Mouse (Mus musculus) C2C12 (cell line): ENCODE measurements around the gene Cfap61. TPM values are rescaled to one million over a fixed set of nuclear protein-coding genes. Genes with fewer than 3 reads are reported as not detected.

Source experiments
- H3K27me3 ChIP-seq: one replicate; pipeline ENCODE4 v1.6.1; 2011; ENCODE audit not compliant: control insufficient read depth, insufficient read depth, insufficient read length
- H3K36me3 ChIP-seq: one replicate; pipeline ENCODE4 v1.6.1; 2011; ENCODE audit not compliant: control insufficient read depth, insufficient read depth
- H3K4me3 ChIP-seq: one replicate; pipeline ENCODE4 v1.5.1; 2011; ENCODE audit warnings: mild to moderate bottlenecking, control low read depth; ENCODE audit not compliant: poor library complexity, insufficient read depth, severe bottlenecking
- H3K79me2 ChIP-seq: one replicate; pipeline ENCODE4 v1.6.1; 2011; ENCODE audit not compliant: control insufficient read depth, insufficient read depth
- H3K79me3 ChIP-seq: one replicate; pipeline ENCODE4 v1.6.1; 2011; ENCODE audit warnings: low read depth, control low read depth
- H3ac ChIP-seq: one replicate; pipeline ENCODE3; 2011; ENCODE audit warnings: low read depth; ENCODE audit not compliant: control insufficient read depth, insufficient read length
- CEBPB ChIP-seq: IDR thresholded peaks from one replicate; pipeline ENCODE4 v1.6.1; 2011; ENCODE audit warnings: low read depth, mild to moderate bottlenecking, control low read depth, moderate library complexity
- CTCF ChIP-seq: IDR thresholded peaks from one replicate; pipeline ENCODE4 v1.5.1; 2011; ENCODE audit not compliant: control insufficient read depth, insufficient read depth, insufficient read length
- FOSL1 ChIP-seq: IDR thresholded peaks from one replicate; pipeline ENCODE4 v1.8.0; 2011; ENCODE audit warnings: mild to moderate bottlenecking, low read length; ENCODE audit not compliant: poor library complexity, insufficient read depth, severe bottlenecking
- MAX ChIP-seq: IDR thresholded peaks from one replicate; pipeline ENCODE4 v1.6.1; 2011; ENCODE audit warnings: mild to moderate bottlenecking, control low read depth
- MYOD1 ChIP-seq: IDR thresholded peaks from one replicate; pipeline ENCODE4 v1.6.1; 2011; ENCODE audit warnings: low read depth; ENCODE audit not compliant: control insufficient read depth, insufficient read length
- MYOG ChIP-seq: IDR thresholded peaks from one replicate; pipeline ENCODE4 v1.6.1; 2011; ENCODE audit not compliant: control insufficient read depth, insufficient read length; ENCODE audit errors: extremely low read depth
- USF1 ChIP-seq: IDR thresholded peaks from one replicate; pipeline ENCODE4 v1.6.1; 2011; ENCODE audit warnings: low read depth, mild to moderate bottlenecking, control low read depth, moderate library complexity
- polyA plus RNA-seq: library from polyadenylated mRNA; unstranded; fragments of >200 nt; fragmentation: generic; extraction: Trizol; gene quantifications from one replicate; pipeline ENCODE4 v1.2.1, GENCODE M21; 2012; ENCODE audit warnings: missing spikeins

Gene Cfap61
- polyA plus RNA-seq, 1 experiment = 0.06 TPM

DNA sequence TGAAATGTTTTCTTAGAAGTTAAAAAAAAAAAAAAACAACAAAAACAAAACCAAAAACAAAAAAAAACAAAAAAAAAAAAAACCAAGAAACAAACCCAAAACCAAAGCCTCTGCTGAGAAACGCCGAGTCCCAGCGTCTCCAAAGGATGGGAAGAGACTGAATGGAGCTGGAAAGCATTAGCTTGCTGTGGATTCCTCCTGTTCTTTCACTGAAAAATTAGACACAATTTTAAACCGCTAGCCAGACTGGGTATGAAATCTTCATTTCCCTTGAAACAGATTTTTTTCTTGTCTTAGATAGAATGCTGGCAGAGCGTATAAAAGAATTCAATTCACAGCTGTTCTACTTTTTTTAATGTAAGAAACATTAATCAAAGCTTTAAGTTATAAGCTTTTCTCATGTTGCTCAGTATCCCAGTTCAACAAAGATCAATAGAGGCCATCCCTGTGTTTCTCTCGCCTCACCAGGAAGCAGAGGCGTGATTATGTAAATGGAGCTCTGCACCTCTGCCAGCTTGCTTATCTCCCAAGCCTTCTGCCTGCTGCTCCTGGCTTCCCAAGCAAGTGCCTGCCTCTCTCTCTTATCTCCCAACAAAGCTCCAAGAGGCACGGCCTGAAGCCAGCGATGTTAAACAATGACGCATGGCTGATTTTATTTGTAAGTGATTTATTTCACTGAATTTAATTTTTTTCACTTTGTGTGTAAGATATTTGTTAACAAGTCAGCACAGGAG lies 324.3 kb downstream of the Cfap61 start:
- H3ac ChIP-seq = no peak overlapping the region
- H3K79me3 ChIP-seq = no peaks in the 10 kb centered on the region
- no peaks in the 10 kb centered on the region for H3K79me2 ChIP-seq
- no peaks in the 10 kb centered on the region for H3K36me3 ChIP-seq
- H3K4me3 ChIP-seq = no peak overlapping the region
- TF ChIP-seq CTCF = no peak
- TF ChIP-seq USF1 = no peak
- no peak for TF ChIP-seq CEBPB
- no peaks in the 10 kb centered on the region for H3K27me3 ChIP-seq

DNA sequence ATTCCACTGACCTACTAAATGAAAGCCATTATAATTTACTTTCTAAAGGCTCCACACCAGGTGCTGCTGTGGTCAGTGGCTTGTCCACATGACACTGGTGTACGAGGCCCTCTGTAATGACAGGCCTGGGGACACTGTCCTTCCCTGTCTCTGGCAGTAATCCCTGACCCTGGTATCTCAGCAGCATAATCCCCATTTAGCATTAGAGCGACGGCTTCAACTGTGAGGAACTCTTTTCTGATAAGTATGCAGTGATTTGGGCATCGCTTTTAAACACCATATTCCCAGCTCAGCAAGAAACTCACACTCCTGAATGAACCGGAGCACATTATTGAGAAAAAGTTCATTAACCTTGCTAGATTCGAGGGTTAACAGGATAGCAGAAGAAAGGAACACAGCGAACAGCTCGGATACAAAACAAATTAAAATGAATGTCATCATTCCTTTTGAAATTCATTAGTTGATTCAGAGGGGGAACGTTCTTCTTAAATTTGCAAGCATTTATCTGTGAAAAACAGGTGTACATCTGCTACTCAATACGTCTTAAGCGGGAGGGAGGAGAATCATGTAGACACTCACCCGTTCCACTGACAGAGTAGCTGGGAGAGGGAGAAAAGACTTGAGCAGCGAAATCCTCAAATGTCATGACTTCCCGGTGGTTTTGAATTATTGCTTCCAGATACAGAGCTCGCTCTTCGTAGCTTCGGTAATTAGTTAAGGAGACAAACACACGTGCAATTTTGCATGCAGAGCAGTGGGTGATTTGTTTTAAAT lies 325.4 kb downstream of the Cfap61 start:
- Histone ChIP-seq H3K79me2 (no peaks in the 10 kb centered on the region), H3K36me3 (no peaks in the 10 kb centered on the region), H3K4me3 (no peak overlapping the region), H3K27me3 (no peaks in the 10 kb centered on the region), H3ac (no peak overlapping the region), H3K79me3 (no peaks in the 10 kb centered on the region)
- TF ChIP-seq MYOD1 (no peak), FOSL1 (no peak), USF1 (no peak), CEBPB (no peak), MYOG (no peak), MAX (no peak), CTCF (no peak)

DNA sequence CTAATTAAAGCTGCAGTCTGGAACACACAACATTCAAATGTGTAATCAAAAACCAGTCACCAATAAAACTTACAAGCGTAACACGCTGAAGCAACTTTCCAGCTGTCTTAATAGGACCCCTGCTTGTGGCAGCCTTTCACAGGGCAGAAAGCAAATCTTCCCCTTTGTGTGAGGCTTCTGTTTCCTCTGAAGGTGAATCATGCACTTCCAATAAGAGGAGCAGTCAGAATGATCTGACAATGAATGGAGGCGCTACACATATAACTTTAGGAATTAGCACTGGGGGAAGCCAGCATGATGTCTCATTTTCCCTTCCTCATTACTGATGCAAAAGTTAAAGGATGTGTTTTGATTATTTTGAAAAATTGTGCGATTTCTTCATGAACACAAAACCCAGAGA lies 326.6 kb downstream of the Cfap61 start:
- no peaks in the 10 kb centered on the region for H3K79me2 ChIP-seq
- H3K79me3 ChIP-seq = no peaks in the 10 kb centered on the region
- no peak overlapping the region for H3K4me3 ChIP-seq

DNA sequence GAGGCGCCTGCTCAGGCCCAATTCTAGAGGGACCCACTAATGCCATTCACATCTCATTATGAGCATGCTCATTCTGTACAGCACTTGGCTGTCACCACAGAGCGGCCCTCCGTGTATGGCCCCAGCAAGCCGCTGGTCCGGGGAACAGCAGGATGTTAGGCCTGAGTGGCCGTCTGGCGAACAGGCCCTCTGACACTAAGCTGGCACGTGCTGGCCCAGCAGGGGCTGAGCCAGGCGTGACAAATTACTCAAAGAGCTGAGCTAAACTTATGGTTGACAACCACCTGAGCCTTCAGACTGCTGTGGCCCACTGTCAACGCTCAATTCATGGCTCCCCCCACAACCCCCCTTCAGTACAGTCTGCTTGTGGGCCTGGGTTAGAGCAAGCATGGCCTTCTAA lies 327.6 kb downstream of the Cfap61 start:
- H3K79me3 ChIP-seq = no peaks in the 10 kb centered on the region
- no peak overlapping the region for H3ac ChIP-seq

More for the DNA sequence above, 326.6 kb downstream of the Cfap61 start:
- no peak overlapping the region for H3ac ChIP-seq
- no peak for TF ChIP-seq FOSL1
- no peak for TF ChIP-seq CTCF
- no peak for TF ChIP-seq MYOD1
- TF ChIP-seq USF1 = no peak
- TF ChIP-seq CEBPB = no peak
- no peak for TF ChIP-seq MYOG
- TF ChIP-seq MAX = no peak
- no peaks in the 10 kb centered on the region for H3K36me3 ChIP-seq
- H3K27me3 ChIP-seq = no peaks in the 10 kb centered on the region

DNA sequence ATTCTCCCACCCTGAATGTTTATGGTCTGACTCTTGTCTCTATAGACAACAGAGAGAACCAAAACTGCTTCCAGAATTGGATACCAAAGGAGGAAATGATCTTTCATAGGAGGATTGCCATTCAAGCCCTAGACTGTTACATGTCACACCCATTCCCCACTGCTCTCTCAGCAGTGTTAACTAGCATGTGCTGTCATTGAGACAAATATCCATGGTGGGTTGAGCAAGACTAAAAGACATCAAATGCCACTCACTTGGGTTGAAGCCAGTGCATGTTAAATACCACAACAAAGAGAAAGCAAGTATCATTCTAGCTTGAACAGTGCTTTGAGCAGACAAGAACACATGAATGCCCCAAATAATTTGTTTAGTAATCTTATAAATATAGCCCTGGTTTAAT lies 328.4 kb downstream of the Cfap61 start:
- Histone ChIP-seq H3K27me3 (no peaks in the 10 kb centered on the region), H3ac (no peak overlapping the region), H3K36me3 (no peaks in the 10 kb centered on the region), H3K4me3 (no peak overlapping the region), H3K79me3 (no peaks in the 10 kb centered on the region), H3K79me2 (no peaks in the 10 kb centered on the region)
- TF ChIP-seq MYOG (no peak), CTCF (no peak), MYOD1 (no peak), FOSL1 (no peak), CEBPB (no peak), USF1 (no peak), MAX (no peak)

More for the DNA sequence above, 327.6 kb downstream of the Cfap61 start:
- Histone ChIP-seq H3K27me3 (no peaks in the 10 kb centered on the region), H3K36me3 (no peaks in the 10 kb centered on the region), H3K79me2 (no peaks in the 10 kb centered on the region), H3K4me3 (no peak overlapping the region)
- TF ChIP-seq MAX = no peak
- no peak for TF ChIP-seq CEBPB

Other genes with a start within 250 kb of the Cfap61 start
- gene Naa20, start 32.7 kb upstream of the Cfap61 start, polyA plus RNA-seq = 61.3 TPM
- 8.8 TPM for gene Crnkl1, start 230 bp downstream of the Cfap61 start, polyA plus RNA-seq